Comparison of ENCODE assay signal across 8 mouse cellular contexts in the genomic region with DNA sequence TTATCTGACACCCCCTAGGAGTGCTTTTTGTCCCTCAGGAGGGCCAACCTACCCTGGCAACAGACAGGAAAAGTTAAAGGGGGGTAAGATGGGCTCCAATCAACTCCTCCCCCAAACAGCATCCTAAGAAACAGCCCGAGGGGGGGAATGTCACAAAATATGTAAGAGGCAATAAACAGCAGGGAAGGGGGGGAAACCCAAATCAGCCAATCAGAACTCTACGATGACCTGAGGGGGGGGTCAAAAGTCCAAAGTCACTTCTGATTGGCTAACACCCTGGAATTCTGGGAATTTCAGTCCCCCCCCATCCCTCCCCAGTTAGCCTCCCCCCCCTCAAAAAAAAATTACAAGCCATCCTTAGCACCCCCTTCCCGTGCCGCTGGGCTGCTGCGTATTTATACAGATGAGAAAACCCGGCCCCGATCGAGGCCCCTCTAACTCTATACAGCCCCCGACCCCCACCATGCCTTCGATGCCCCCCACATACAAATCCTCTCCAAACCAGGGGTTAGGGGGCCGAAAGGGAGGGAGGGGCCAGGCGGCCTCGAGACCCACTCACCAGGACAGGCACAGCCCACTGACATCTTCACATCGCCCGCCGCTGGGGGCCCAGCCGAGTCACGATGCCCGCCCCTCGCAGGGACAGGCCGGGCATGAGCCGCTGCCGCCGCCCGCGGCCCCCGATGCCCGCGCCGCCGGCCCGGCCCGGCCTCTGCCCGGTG. TPM values are rescaled to one million over a fixed set of nuclear protein-coding genes. Genes with fewer than 3 reads are reported as not detected.
DNase-seq lines count a peak whose midpoint lies in the region; ATAC-seq and TF ChIP-seq lines count a peak whose summit lies in the region.

A gene (plus strand): TSS at position 616 of the 722 bp plus-strand sequence.

- ATAC-seq in common myeloid progenitor, adult 5-6 weeks (replicated peaks; ENCODE audit: low read depth, poor library complexity, severe bottlenecking) = no peak
- peak; percentile 16; the same call in 1 of the 2 replicates for ATAC-seq in intestine, embryonic 14.5 days (replicated peaks; ENCODE audit: low FRiP score, low TSS enrichment, low read depth)
- ATAC-seq in limb, embryonic 13.5 days (ENCODE audit: low FRiP score, low read depth) = peak; percentile 6; the same call in 1 of the 2 replicates

- H3K79me2 ChIP-seq in myocyte (ENCODE audit: control insufficient read depth, insufficient read depth) = peaks cover 47% of the 10 kb centered on the region

- H3K9me3 ChIP-seq in intestine, embryonic 14.5 days (ENCODE audit: control insufficient read depth, low read length) = no peaks in the 10 kb centered on the region
- H3K9me3 ChIP-seq in limb, embryonic 13.5 days = no peaks in the 10 kb centered on the region

- peak within 1 kb of the TSS; percentile 87 for H3K4me3 ChIP-seq in intestine, embryonic 14.5 days (ENCODE audit: low read depth, low read length)
- peak within 1 kb of the TSS; percentile 97 for H3K4me3 ChIP-seq in limb, embryonic 13.5 days
- H3K4me3 ChIP-seq in myocyte = peak within 1 kb of the TSS; percentile 68

- H3K4me2 ChIP-seq in intestine, embryonic 14.5 days (ENCODE audit: low read length) = peak within 1 kb of the TSS; percentile 100
- peak within 1 kb of the TSS; percentile 100 for H3K4me2 ChIP-seq in limb, embryonic 13.5 days (replicated peaks)
- peak within 1 kb of the TSS; percentile 98 for H3K4me2 ChIP-seq in myocyte (ENCODE audit: low read depth)

- no peak for TF ChIP-seq POLR2A in myocyte (IDR thresholded peaks at IDR 0.05; ENCODE audit: insufficient read length, low read depth)

- WGBS in intestine, embryonic 14.5 days = under 1% methylated on average over 33 of the region's 34 CpGs
- WGBS in limb, embryonic 13.5 days = under 1% methylated on average over 33 of the region's 34 CpGs

- peak within 1 kb of the TSS; percentile 91 for H3ac ChIP-seq in myocyte (ENCODE audit: control insufficient read depth, insufficient read length)

- H3K27me3 ChIP-seq in intestine, embryonic 14.5 days (replicated peaks; ENCODE audit: control insufficient read depth, insufficient read depth, low read length) = no peaks in the 10 kb centered on the region
- no peaks in the 10 kb centered on the region for H3K27me3 ChIP-seq in limb, embryonic 13.5 days
- H3K27me3 ChIP-seq in myocyte (ENCODE audit: control insufficient read depth, insufficient read depth, insufficient read length) = no peaks in the 10 kb centered on the region

- H3K27ac ChIP-seq in intestine, embryonic 14.5 days (ENCODE audit: low read depth) = peak within 1 kb of the TSS; percentile 93
- peak within 1 kb of the TSS; percentile 99 for H3K27ac ChIP-seq in limb, embryonic 13.5 days

- intact Hi-C loops in gastrocnemius, postnatal 36 days (cut with DNase I) = no loop called here

- H3K9ac ChIP-seq in intestine, embryonic 14.5 days (ENCODE audit: low read length) = peak within 1 kb of the TSS; percentile 93
- H3K9ac ChIP-seq in limb, embryonic 13.5 days = peak within 1 kb of the TSS; percentile 98

- peaks cover 59% of the 10 kb centered on the region for H3K4me1 ChIP-seq in intestine, embryonic 14.5 days (replicated peaks; ENCODE audit: control insufficient read depth, insufficient read depth, low read length)
- H3K4me1 ChIP-seq in limb, embryonic 13.5 days = peaks cover 60% of the 10 kb centered on the region

- peak; percentile 50 for DNase-seq in urinary bladder, postnatal 14 days (ENCODE audit: low spot score)
- DNase-seq in urinary bladder, postnatal 10 days (ENCODE audit: low spot score) = no peak
- DNase-seq in gastrocnemius, postnatal 36 days = peak in 1 of 2 experiments; percentile 53
- DNase-seq in intestine, embryonic 14.5 days (ENCODE audit: low spot score) = no peak
- no peak for DNase-seq in T-cell, adult 2 months (ENCODE audit: low spot score)

- H3K36me3 ChIP-seq in intestine, embryonic 14.5 days (ENCODE audit: control insufficient read depth, insufficient read depth, low read length) = no peaks in the 10 kb centered on the region
- no peaks in the 10 kb centered on the region for H3K36me3 ChIP-seq in limb, embryonic 13.5 days
- H3K36me3 ChIP-seq in myocyte (ENCODE audit: control insufficient read depth, insufficient read depth) = no peaks in the 10 kb centered on the region

TF ChIP-seq in myocyte, 11 proteins besides CTCF, POLR2A, EP300 and RAD21:
- TF ChIP-seq MAX (IDR thresholded peaks at IDR 0.05; ENCODE audit: low read depth) (no peak), TCF3 (IDR thresholded peaks at IDR 0.05; ENCODE audit: insufficient read length, low read depth) (no peak), CEBPB (IDR thresholded peaks at IDR 0.05; ENCODE audit: insufficient read depth, poor library complexity, severe bottlenecking) (no peak), MYOG (IDR thresholded peaks at IDR 0.05; ENCODE audit: control insufficient read depth in 1 of 3, insufficient read depth in 1 of 3, insufficient read length in 2 of 3, low read depth in 2 of 3) (no peak), POLR2AphosphoS2 (IDR thresholded peaks at IDR 0.05; ENCODE audit: insufficient read length, low read depth) (no peak), SRF (IDR thresholded peaks at IDR 0.05; ENCODE audit: control insufficient read depth, insufficient read length, low read depth) (no peak), REST (IDR thresholded peaks at IDR 0.05; ENCODE audit: insufficient read depth, insufficient read length) (no peak), E2F4 (IDR thresholded peaks at IDR 0.05; ENCODE audit: insufficient read depth) (no peak), MYOD1 (IDR thresholded peaks at IDR 0.05; ENCODE audit: control insufficient read depth in 1 of 3, insufficient read length in 2 of 3, low read depth in 2 of 3) (no peak), TCF12 (IDR thresholded peaks at IDR 0.05; ENCODE audit: insufficient read depth, poor library complexity, severe bottlenecking) (no peak), USF1 (IDR thresholded peaks at IDR 0.05; ENCODE audit: low read depth) (no peak)

RNA-seq across cellular contexts. Expression of the gene that starts here (rescaled TPM):
- total RNA-seq in common myeloid progenitor, adult 5-6 weeks (2017) = 15.0 and 48.0 TPM in 2 replicates
- total RNA-seq in gastrocnemius, postnatal 36 days (2021) = 10 to 100 TPM; 12.2 to 21.8 TPM
- polyA plus RNA-seq in intestine, embryonic 14.5 days (2014; fragmentation: Nextera tagmentation; extraction: Ambion mirVana) = 48.8 and 51.0 TPM in 2 replicates
- polyA plus RNA-seq in limb, embryonic 13.5 days (2015; fragmentation: Nextera tagmentation; extraction: Ambion mirVana) = 37.8 and 42.6 TPM in 2 replicates
- 19.7 TPM for polyA plus RNA-seq in myocyte (2012; fragmentation: generic; extraction: Trizol)
